Mouse (Mus musculus) E14TG2a.4 (cell line): ENCODE data around the gene Ptprm.

Source experiments
- H3K27me3 ChIP-seq: 2 replicates; pipeline ENCODE4 v1.6.1; 2014; ENCODE audit warnings: low read length, control low read depth; ENCODE audit not compliant: insufficient read depth
- H3K36me3 ChIP-seq: 2 replicates; pipeline ENCODE4 v1.6.1; 2014; ENCODE audit warnings: low read length, control low read depth; ENCODE audit not compliant: insufficient read depth
- H3K4me1 ChIP-seq: replicated peaks from 2 replicates; pipeline ENCODE4 v1.6.1; 2014; ENCODE audit warnings: low read depth, low read length, control low read depth
- H3K4me3 ChIP-seq: replicated peaks from 2 replicates; pipeline ENCODE4 v1.5.1; 2014; ENCODE audit warnings: mild to moderate bottlenecking, low read length
- H3K9me3 ChIP-seq: 2 replicates; pipeline ENCODE4 v1.6.1; 2014; ENCODE audit warnings: low read length, control low read depth
- CTCF ChIP-seq: conservative IDR thresholded peaks from 2 replicates; pipeline ENCODE4 v1.5.1; 2014; ENCODE audit warnings: low read length
- NANOG ChIP-seq: IDR thresholded peaks from 2 replicates; pipeline ENCODE4 v1.6.1; 2014; ENCODE audit warnings: borderline replicate concordance, low read length, mixed read lengths
- POU5F1 ChIP-seq: IDR thresholded peaks from 2 replicates; pipeline ENCODE4 v1.6.1; 2014; ENCODE audit warnings: low read length, borderline replicate concordance

The Ptprm gene

GRCm38 (mm10) chr17:67287501-67287900, 66.8 kb downstream of the Ptprm start:
- H3K4me1 ChIP-seq = 0 out of 2 replicates have a peak, but pooled peaks cover 4% of the 10 kb centered on the region
- H3K4me3 ChIP-seq = no peak overlapping the region
- H3K27me3 ChIP-seq = peaks cover 5% of the 10 kb centered on the region; the same call in 1 of the 2 replicates
- no peaks in the 10 kb centered on the region for H3K9me3 ChIP-seq
- TF ChIP-seq POU5F1 = no peak
- no peak for TF ChIP-seq NANOG
- TF ChIP-seq CTCF = no peak
- no peaks in the 10 kb centered on the region for H3K36me3 ChIP-seq

- Histone ChIP-seq H3K9me3 (no peaks in the 10 kb centered on the region), H3K27me3 (no peaks in the 10 kb centered on the region), H3K4me1 (no peaks in the 10 kb centered on the region), H3K4me3 (no peak overlapping the region), H3K36me3 (no peaks in the 10 kb centered on the region)
- TF ChIP-seq CTCF (no peak), POU5F1 (no peak)
These were observed 72.6 kb downstream of the Ptprm start for GRCm38 (mm10) chr17:67281640-67282170.

DNA sequence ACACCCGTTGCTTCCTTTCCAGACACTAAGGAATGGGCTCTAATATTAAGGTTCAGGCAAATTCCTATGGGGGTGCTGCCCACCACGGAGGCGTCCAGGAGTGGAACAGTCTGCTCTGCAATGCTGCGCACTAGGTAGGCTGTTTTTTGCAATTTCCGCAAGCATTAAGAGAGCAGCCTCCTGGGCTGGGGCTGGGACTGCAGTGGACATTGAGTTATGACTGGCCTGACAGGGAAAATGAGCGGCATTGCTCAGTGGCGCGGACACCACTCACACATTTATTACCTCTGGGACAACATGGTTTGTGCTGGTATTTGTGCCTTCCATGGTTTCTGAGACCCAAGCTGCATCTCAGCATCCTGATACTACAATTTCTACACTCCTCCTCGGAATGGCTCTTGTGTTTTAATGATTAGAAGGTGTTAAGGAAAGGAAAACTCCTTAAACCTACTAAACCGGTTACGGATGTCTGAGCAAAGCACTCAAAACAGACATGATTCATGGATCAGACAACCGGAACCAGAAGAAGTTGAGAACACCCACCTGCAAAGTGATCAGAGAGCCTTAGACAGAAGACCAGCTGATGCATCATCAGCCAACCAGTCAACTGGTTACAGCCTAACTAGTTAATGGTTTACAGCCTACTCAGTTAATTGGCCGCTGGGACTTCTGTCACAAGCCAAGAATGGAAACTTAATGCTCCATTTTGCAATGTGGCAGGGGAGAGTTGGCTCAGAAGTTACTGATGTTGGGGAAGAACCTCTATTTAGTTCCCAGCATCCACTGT, 76.9 kb downstream of the Ptprm start:
- Histone ChIP-seq H3K27me3 (no peaks in the 10 kb centered on the region), H3K4me1 (no peaks in the 10 kb centered on the region), H3K36me3 (no peaks in the 10 kb centered on the region), H3K9me3 (no peaks in the 10 kb centered on the region), H3K4me3 (no peak overlapping the region)
- TF ChIP-seq CTCF (no peak), POU5F1 (no peak), NANOG (no peak)

GRCm38 (mm10) chr17:67274531-67275094, 79.6 kb downstream of the Ptprm start:
- no peak for TF ChIP-seq NANOG
- no peak for TF ChIP-seq POU5F1
- TF ChIP-seq CTCF = no peak

GRCm38 (mm10) chr17:67272928-67273327, 81.3 kb downstream of the Ptprm start:
- H3K27me3 ChIP-seq = no peaks in the 10 kb centered on the region
- H3K9me3 ChIP-seq = peaks cover 8% of the 10 kb centered on the region
- H3K4me1 ChIP-seq = no peaks in the 10 kb centered on the region
- no peak overlapping the region for H3K4me3 ChIP-seq
- TF ChIP-seq POU5F1 (no peak), NANOG (no peak), CTCF (no peak)
- no peaks in the 10 kb centered on the region for H3K36me3 ChIP-seq

More at GRCm38 (mm10) chr17:67274531-67275094, 79.6 kb downstream of the Ptprm start:
- H3K36me3 ChIP-seq = no peaks in the 10 kb centered on the region
- H3K27me3 ChIP-seq = no peaks in the 10 kb centered on the region
- H3K4me3 ChIP-seq = no peak overlapping the region
- peaks cover 7% of the 10 kb centered on the region for H3K9me3 ChIP-seq
- no peaks in the 10 kb centered on the region for H3K4me1 ChIP-seq

GRCm38 (mm10) chr17:67268475-67269080, 85.7 kb downstream of the Ptprm start:
- H3K36me3 ChIP-seq = no peaks in the 10 kb centered on the region
- TF ChIP-seq CTCF (no peak), NANOG (no peak), POU5F1 (no peak)
- H3K4me3 ChIP-seq = no peak overlapping the region
- H3K4me1 ChIP-seq = no peaks in the 10 kb centered on the region
- H3K27me3 ChIP-seq = no peaks in the 10 kb centered on the region; the same call in 1 of the 2 replicates
- peaks cover 15% of the 10 kb centered on the region for H3K9me3 ChIP-seq

DNA sequence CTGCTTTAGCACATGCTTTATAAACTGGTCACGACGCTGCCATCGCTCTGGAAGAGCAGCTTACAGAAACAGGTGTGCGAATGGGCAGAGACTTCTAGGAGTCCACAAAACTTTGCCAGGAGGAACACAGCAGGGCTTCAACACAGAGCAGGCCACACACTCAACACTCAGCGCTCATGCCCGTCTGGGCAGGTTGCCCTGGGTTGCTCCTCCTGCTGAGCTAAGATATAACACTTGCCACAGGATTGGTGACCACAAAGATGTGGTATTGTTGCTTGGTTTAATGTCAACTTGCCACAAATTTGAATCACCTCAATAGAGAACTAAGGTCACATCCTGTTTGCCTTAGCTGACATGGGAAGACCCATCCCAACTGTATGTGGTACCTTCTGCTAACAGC, 88.0 kb downstream of the Ptprm start:
- no peaks in the 10 kb centered on the region for H3K4me1 ChIP-seq

DNA sequence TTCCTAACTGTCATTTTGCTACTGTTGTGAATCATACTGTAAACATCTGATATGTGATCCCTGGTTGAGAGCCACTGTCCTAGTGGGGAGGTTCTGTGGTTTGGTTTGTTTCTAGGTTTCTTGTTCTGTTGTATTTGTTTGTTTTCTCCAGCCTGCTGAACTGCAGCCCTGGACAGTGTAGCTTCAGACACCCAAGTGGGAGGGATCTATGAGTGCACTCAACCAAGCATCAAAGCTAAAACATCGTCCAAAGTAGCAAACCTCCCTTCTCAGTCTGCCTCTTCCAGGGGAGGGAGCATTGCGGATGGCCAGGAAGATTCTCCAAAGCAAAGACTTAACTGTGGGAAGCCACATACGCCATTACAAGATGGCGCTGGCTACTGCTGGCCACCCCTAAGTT, 88.7 kb downstream of the Ptprm start:
- TF ChIP-seq NANOG = no peak
- no peak for TF ChIP-seq CTCF
- no peak for TF ChIP-seq POU5F1

More for the DNA sequence above, 88.0 kb downstream of the Ptprm start:
- H3K4me3 ChIP-seq = no peak overlapping the region
- no peaks in the 10 kb centered on the region for H3K36me3 ChIP-seq
- TF ChIP-seq NANOG (no peak), POU5F1 (no peak), CTCF (no peak)
- H3K27me3 ChIP-seq = no peaks in the 10 kb centered on the region; the same call in 1 of the 2 replicates
- H3K9me3 ChIP-seq = peaks cover 15% of the 10 kb centered on the region

More for the DNA sequence above, 88.7 kb downstream of the Ptprm start:
- Histone ChIP-seq H3K9me3 (peaks cover 15% of the 10 kb centered on the region), H3K27me3 (no peaks in the 10 kb centered on the region; the same call in 1 of the 2 replicates), H3K4me1 (no peaks in the 10 kb centered on the region), H3K36me3 (no peaks in the 10 kb centered on the region), H3K4me3 (no peak overlapping the region)
